Mouse (Mus musculus) intestine, postnatal 0 days (tissue): ENCODE data around the gene Lhx2. TPM values are rescaled to one million over a fixed set of nuclear protein-coding genes. Genes with fewer than 3 reads are reported as not detected.

ENCODE experiments used
- ATAC-seq: fragments of 200-750 bp; cut with Nextera tagmentation; 2 replicates; pipeline ENCODE4 v1.8.0; 2017; ENCODE audit warnings: mild to moderate bottlenecking, moderate TSS enrichment, moderate library complexity
- H3K27ac ChIP-seq: fragments of 300-500 bp; sonication (generic); 2 replicates; pipeline ENCODE4 v1.5.1; 2014; ENCODE audit warnings: mild to moderate bottlenecking, low read depth, low read length, moderate library complexity
- H3K27me3 ChIP-seq: fragments of 300-500 bp; sonication (generic); replicated peaks from 2 replicates; pipeline ENCODE4 v1.6.1; 2014; ENCODE audit warnings: low read length, mixed read lengths; ENCODE audit not compliant: control insufficient read depth, insufficient read depth
- H3K36me3 ChIP-seq: fragments of 300-500 bp; sonication (generic); 2 replicates; pipeline ENCODE4 v1.6.1; 2014; ENCODE audit warnings: mild to moderate bottlenecking, moderate library complexity; ENCODE audit not compliant: control insufficient read depth, insufficient read depth
- H3K4me1 ChIP-seq: fragments of 300-500 bp; sonication (generic); replicated peaks from 2 replicates; pipeline ENCODE4 v1.6.1; 2014; ENCODE audit warnings: antibody characterized with exemption, low read length, mixed read lengths; ENCODE audit not compliant: control insufficient read depth, insufficient read depth
- H3K4me2 ChIP-seq: fragments of 300-500 bp; sonication (generic); replicated peaks from 2 replicates; pipeline ENCODE4 v1.6.1; 2014; ENCODE audit warnings: low read depth, mild to moderate bottlenecking, moderate library complexity
- H3K4me3 ChIP-seq: fragments of 300-500 bp; sonication (generic); 2 replicates; pipeline ENCODE4 v1.5.1; 2014; ENCODE audit warnings: low read depth, low read length
- H3K9ac ChIP-seq: fragments of 300-500 bp; sonication (generic); 2 replicates; pipeline ENCODE4 v1.6.1; 2014; ENCODE audit warnings: mild to moderate bottlenecking, low read depth, low read length
- H3K9me3 ChIP-seq: fragments of 300-500 bp; sonication (generic); 2 replicates; pipeline ENCODE4 v1.6.1; 2016; ENCODE audit warnings: mixed run types; ENCODE audit not compliant: control insufficient read depth
- CTCF ChIP-seq: sonication (generic); IDR thresholded peaks from 2 replicates; pipeline ENCODE4 v1.5.1; 2016; ENCODE audit warnings: low read depth, mild to moderate bottlenecking, control low read depth, antibody characterized with exemption, moderate library complexity
- WGBS: fragments of 180-500 bp; shearing (Covaris S2); extraction: QIAGEN DNeasy Blood & Tissue Kit; methylation state at CpG from one replicate; pipeline ENCODE4 v1.1.7; 2014; 5-methylcytosine and 5-hydroxymethylcytosine counted together
- polyA plus RNA-seq: library from polyadenylated mRNA; unstranded; fragments of >200 nt; fragmentation: Nextera tagmentation; extraction: Ambion mirVana; gene quantifications from 2 replicates; pipeline ENCODE4 v1.2.1, GENCODE M21; 2015

The Lhx2 gene
- polyA plus RNA-seq, 1 experiment from 2014 or later, result not detected

GRCm38 (mm10) chr2:38379546-38379870, 40.4 kb downstream of the Lhx2 start:
- no peak overlapping the region for H3K27ac ChIP-seq
- WGBS, result 3% methylated on average over 4 of the region's 4 CpGs
- no peaks in the 10 kb centered on the region for H3K9me3 ChIP-seq
- no peak overlapping the region for H3K9ac ChIP-seq
- H3K4me3 ChIP-seq, result no peak overlapping the region
- H3K27me3 ChIP-seq, result peaks cover 38% of the 10 kb centered on the region
- no peak for TF ChIP-seq CTCF
- no peak overlapping the region for H3K4me2 ChIP-seq
- ATAC-seq, result no peak
- H3K4me1 ChIP-seq, result no peaks in the 10 kb centered on the region
- no peaks in the 10 kb centered on the region for H3K36me3 ChIP-seq

- Histone ChIP-seq H3K27ac (no peak overlapping the region), H3K4me1 (no peaks in the 10 kb centered on the region), H3K4me3 (no peak overlapping the region), H3K36me3 (no peaks in the 10 kb centered on the region), H3K27me3 (peaks cover 38% of the 10 kb centered on the region), H3K4me2 (no peak overlapping the region), H3K9me3 (no peaks in the 10 kb centered on the region), H3K9ac (no peak overlapping the region)
- WGBS, result 36% methylated on average over 10 of the region's 10 CpGs
- ATAC-seq, result no peak
- no peak for TF ChIP-seq CTCF
Observed at GRCm38 (mm10) chr2:38380136-38381083, 41.3 kb downstream of the Lhx2 start.

- H3K36me3 ChIP-seq, result no peaks in the 10 kb centered on the region
- ATAC-seq, result no peak
- no peaks in the 10 kb centered on the region for H3K4me1 ChIP-seq
- no peak overlapping the region for H3K4me3 ChIP-seq
- 81% methylated on average over 10 of the region's 10 CpGs for WGBS
- TF ChIP-seq CTCF, result no peak
- no peaks in the 10 kb centered on the region for H3K9me3 ChIP-seq
- H3K4me2 ChIP-seq, result no peak overlapping the region
- no peaks in the 10 kb centered on the region for H3K27me3 ChIP-seq
- H3K9ac ChIP-seq, result no peak overlapping the region
- H3K27ac ChIP-seq, result no peak overlapping the region
Observed at GRCm38 (mm10) chr2:38387568-38388262, 48.6 kb downstream of the Lhx2 start.

- no peaks in the 10 kb centered on the region for H3K4me1 ChIP-seq
- TF ChIP-seq CTCF, result no peak
- no peaks in the 10 kb centered on the region for H3K9me3 ChIP-seq
- no peak overlapping the region for H3K9ac ChIP-seq
- no peak overlapping the region for H3K4me2 ChIP-seq
- H3K4me3 ChIP-seq, result no peak overlapping the region
- no peak for ATAC-seq
- no peak overlapping the region for H3K27ac ChIP-seq
- H3K36me3 ChIP-seq, result no peaks in the 10 kb centered on the region
- H3K27me3 ChIP-seq, result no peaks in the 10 kb centered on the region
- WGBS, result 63% methylated on average over 17 of the region's 17 CpGs
Observed at GRCm38 (mm10) chr2:38394977-38395868, 56.1 kb downstream of the Lhx2 start.

GRCm38 (mm10) chr2:38395869-38396236, 56.8 kb downstream of the Lhx2 start:
- H3K36me3 ChIP-seq, result no peaks in the 10 kb centered on the region
- no peak for ATAC-seq
- H3K27ac ChIP-seq, result no peak overlapping the region
- H3K4me1 ChIP-seq, result no peaks in the 10 kb centered on the region
- H3K9ac ChIP-seq, result no peak overlapping the region
- no peaks in the 10 kb centered on the region for H3K27me3 ChIP-seq
- H3K4me2 ChIP-seq, result no peak overlapping the region
- no peaks in the 10 kb centered on the region for H3K9me3 ChIP-seq
- H3K4me3 ChIP-seq, result no peak overlapping the region
- no peak for TF ChIP-seq CTCF

GRCm38 (mm10) chr2:38397306-38397705, 58.2 kb downstream of the Lhx2 start:
- H3K27ac ChIP-seq, result no peak overlapping the region
- H3K36me3 ChIP-seq, result no peaks in the 10 kb centered on the region
- no peak overlapping the region for H3K4me2 ChIP-seq
- WGBS, result 53% methylated on average over 7 of the region's 7 CpGs
- H3K4me1 ChIP-seq, result no peaks in the 10 kb centered on the region
- no peaks in the 10 kb centered on the region for H3K9me3 ChIP-seq
- no peak for ATAC-seq
- no peak for TF ChIP-seq CTCF
- H3K9ac ChIP-seq, result no peak overlapping the region
- no peaks in the 10 kb centered on the region for H3K27me3 ChIP-seq
- H3K4me3 ChIP-seq, result no peak overlapping the region
